Mouse (Mus musculus): ENCODE measurements around the gene Atad1.
"Not testable (repeated sequence)": the region's sequence is repeated elsewhere in the genome, so short reads cannot be mapped to it uniquely, and the experiment has no call there.

Gene Atad1

GRCm38 (mm10) chr19:32739686-32740085 lies at the start of gene Atad1:
TSS of gene Atad1 (minus strand) at chr19:32739786.
- DNase-seq = no peak

DNA sequence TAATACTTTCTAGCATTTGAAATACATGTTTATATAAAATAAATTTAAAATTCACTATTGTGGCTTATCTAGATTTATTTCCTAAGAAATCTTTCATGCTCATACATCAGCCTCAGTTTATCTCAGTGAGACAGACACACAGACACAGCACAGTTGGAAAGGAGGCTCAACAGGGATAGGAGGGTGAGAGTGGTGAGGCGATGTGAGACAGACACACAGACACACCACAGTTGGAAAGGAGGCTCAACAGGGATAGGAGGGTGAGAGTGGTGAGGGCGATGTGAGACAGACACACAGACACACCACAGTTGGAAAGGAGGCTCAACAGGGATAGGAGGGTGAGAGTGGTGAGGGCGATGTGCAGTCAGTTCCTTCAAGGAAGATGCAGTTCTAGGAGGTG lies 48.4 kb upstream of the Atad1 start:
- DNase-seq = not testable (repeated sequence)

- peak; percentile 37 for DNase-seq
These were observed 47.8 kb upstream of the Atad1 start for GRCm38 (mm10) chr19:32787388-32787787.

- DNase-seq = no peak
These were observed 41.9 kb upstream of the Atad1 start for GRCm38 (mm10) chr19:32781305-32782071.

DNA sequence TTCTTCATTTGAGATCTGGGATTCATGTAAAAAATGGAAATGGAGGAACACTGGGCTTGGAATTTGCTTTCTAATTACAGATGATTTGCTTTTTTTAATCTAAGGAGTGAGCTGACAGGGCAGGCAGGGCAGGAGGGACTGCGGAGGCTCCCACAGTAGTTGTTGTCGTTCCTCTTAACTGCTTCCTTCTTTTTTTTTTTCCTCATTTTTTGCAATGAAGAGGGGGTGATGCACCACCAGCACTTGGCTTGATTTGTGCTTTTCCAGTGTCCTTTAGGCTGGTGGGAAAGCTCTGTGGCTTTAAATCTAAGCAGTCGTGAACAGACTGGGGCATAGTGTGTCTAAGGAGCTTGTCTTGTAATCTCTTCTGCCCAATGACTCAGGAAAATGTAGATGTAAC lies 39.5 kb upstream of the Atad1 start:
- DNase-seq = no peak

DNA sequence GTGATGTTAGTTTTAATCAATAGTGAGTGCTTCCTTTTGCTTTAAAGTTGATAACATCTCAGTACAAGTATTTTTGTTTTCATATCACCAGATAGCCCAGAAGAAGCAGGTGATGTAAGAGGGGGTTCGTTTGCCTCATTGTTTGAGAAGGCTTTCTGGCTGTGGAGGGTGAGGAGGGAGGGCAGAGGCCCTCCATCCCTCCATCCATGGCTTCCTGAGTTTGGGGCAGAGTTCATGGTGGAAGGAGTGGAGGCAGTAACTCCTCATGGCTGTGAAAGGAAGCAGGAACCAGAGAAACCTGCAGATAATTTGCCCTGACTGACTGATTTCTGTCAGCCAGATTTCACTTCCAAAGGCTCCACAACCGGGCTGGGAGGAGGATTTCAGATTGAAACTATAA lies 38.8 kb upstream of the Atad1 start:
- DNase-seq = no peak

DNA sequence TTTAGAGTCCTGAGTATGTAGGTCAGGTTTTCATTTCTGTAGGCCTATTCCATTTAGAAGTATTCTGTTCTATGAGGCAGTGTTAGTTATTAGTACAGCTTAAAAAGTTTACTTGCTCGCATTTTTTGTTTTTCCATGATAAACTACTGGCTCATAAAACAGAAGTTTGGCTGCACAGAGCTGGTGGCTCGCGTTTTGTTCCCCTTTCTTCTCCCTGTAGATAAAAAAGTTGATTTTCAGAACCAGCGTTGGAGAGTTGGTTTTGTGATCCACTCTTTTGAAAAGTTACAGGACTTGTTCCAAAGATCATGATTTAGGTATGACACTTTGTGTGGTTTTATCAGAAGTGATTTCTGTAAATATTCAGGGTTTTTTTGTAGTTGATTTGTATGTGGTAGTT lies 22.9 kb upstream of the Atad1 start:
- no peak for DNase-seq

DNA sequence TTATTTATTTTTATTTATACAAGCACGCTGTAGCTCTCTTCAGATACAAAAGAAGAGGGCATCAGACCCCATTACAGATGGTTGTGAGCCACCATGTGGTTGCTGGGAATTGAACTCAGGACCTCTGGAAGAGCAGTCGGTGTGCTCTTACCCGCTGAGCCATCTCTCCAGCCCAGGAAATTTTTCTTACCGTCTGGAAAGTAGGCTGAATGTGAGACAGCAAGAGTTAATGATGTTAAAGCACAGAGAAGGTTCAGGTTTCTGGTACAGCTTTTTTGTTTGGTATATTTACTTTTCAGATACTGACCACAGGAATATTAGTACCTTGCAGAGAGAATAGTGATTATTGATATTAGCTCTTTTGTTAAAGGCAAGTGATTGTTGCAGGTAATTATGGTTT lies 21.6 kb upstream of the Atad1 start:
- DNase-seq = no peak

- no peak for DNase-seq
These were observed 20.9 kb upstream of the Atad1 start for GRCm38 (mm10) chr19:32760499-32760898.

DNA sequence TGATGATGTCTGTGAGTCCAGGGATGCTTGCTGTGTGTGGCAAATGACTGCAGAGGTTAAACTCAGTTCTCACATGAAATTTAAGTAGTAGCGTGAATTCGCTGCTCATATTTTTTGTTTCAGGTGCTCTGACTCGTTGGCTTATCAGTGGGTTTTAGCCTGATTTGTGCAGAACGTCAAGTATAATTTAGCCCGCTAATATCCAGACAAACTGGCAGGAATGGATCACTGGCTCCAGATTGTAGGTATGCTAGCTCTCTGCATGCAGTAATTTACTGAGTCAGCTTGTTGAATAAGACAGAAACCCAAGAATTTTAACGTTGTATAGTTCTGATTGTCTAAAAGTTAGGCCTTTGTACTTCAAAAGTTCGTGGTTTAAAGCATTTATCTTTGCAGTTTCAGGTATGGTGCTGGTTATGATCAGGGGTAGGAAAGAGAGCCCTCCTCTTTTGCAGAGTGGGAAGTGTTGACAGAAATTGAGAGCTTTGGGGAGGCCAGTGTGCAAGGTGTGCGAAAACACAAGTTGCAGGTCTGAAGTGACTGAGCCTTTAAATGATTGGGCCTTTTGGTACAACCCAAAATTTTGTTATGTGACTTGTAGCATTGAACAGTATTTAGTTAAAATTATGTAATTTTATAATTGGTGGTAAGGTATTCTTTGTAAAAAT lies 19.9 kb upstream of the Atad1 start:
- no peak for DNase-seq

GRCm38 (mm10) chr19:32758793-32759161 lies 19.2 kb upstream of the Atad1 start:
- DNase-seq = no peak

DNA sequence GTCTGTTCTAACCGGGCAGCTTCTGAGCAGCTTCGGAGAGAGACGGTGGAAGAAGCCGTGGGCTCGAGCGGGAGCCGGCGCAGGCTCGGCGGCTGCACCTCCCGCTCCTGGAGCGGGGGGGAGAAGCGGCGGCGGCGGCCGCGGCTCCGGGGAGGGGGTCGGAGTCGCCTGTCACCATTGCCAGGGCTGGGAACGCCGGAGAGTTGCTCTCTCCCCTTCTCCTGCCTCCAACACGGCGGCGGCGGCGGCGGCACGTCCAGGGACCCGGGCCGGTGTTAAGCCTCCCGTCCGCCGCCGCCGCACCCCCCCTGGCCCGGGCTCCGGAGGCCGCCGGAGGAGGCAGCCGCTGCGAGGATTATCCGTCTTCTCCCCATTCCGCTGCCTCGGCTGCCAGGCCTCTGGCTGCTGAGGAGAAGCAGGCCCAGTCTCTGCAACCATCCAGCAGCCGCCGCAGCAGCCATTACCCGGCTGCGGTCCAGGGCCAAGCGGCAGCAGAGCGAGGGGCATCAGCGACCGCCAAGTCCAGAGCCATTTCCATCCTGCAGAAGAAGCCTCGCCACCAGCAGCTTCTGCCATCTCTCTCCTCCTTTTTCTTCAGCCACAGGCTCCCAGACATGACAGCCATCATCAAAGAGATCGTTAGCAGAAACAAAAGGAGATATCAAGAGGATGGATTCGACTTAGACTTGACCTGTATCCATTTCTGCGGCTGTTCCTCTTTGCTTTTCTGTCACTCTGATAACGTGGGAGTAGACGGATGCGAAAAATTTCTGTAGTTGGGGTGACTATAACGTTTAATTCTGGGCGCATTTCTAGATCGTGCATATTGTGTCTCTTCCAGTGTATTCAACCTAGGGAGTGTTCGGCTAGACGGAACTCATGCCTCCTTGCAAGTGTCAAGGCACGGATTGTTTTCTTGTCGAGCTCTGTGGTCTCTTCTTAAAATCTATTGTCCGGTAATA lies 18.5 kb upstream of the Atad1 start:
- peak; percentile 35 for DNase-seq

DNA sequence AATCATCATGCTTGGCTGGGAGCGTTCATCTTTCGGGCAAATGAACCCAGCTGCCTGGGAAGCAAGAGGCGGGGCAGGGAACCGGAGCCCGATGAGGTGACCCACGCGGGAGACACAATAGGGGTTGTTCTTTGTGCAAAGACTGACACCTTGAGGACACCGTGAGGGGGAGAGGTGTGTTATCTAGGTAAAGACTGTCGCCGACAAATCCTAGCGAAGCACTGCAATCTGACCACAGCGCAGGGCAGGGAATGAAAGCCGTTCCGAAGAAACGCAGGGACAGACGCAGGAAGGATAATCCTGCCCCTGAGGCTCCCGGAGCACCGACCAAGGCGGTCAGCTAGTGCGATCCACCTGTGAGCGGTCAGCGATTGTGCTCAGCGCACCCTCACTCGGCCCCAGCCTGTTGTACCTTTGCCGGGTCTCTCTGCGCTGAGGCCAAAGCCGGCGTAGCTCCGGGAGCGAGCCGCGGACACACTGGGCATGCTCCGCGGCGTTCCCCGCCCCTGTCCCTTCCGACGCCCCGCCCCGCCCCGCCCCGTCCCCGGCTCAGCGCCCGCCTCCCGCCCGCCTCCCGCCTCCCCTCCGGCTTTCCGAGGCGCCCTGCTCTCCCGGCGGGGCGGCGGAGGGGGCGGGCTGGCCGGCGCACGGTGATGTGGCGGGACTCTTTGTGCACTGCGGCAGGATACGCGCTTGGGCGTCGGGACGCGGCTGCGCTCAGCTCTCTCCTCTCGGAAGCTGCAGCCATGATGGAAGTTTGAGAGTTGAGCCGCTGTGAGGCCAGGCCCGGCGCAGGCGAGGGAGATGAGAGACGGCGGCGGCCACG lies 17.5 kb upstream of the Atad1 start, which contains the start of gene Pten:
Pten (plus strand) TSS at position 598 of the 826 bp plus-strand sequence.
- DNase-seq = peak; percentile 95

GRCm38 (mm10) chr19:32756636-32756899 lies 17.0 kb upstream of the Atad1 start:
- DNase-seq = no peak

- DNase-seq = peak; percentile 96
These were observed 16.4 kb upstream of the Atad1 start for GRCm38 (mm10) chr19:32755792-32756635.

- DNase-seq = no peak
These were observed 15.7 kb upstream of the Atad1 start for GRCm38 (mm10) chr19:32755104-32755791.

- DNase-seq = no peak
These were observed 14.8 kb upstream of the Atad1 start for GRCm38 (mm10) chr19:32754188-32755000.

GRCm38 (mm10) chr19:32753386-32753785 lies 13.8 kb upstream of the Atad1 start:
- DNase-seq = no peak

DNA sequence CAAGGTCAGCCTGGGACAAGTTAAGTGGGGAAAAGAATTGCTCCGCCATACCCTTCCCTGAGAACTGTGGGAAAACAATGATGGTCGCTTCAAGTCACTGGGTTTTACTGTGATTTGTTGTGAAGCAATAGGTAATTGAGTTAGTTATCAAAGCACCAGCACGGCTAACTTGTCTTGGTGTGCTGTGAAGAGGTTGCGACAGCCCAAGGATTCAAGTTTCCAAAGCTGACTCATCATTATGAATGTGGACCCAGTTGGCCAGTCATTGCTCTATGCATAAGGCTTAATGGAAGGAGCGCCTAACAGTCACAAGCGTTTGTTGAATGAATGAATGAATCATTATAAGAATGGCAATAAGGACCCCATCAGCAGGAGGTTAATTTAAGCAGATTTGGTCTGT lies 12.8 kb upstream of the Atad1 start:
- DNase-seq = no peak

DNA sequence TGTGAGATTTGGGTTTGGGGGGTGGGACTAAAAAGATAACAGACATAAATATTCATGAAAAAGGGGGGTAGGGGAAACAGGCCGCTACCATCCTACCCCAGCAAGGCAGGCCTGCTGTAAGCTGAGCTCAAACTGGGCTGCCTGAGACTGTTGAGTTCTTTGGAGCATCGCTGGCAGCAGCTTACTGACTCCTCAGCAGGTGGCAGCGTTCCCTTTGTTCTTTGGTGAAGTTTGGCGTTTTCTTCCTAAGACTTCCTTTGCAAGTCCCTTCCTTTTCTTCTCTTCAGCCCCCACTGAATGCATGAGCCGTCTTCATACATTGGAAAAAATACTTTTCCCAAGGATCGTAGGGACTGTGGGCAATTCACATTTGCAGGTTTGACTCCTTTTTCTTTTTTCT lies 9.8 kb upstream of the Atad1 start:
- DNase-seq = no peak
